ENCODE assay signal across 9 mouse cellular contexts in genomic region chr11:69633128-69633866, GRCm38 (mm10). TPM values are rescaled to one million over a fixed set of nuclear protein-coding genes. Genes with fewer than 3 reads are reported as not detected.
DNase-seq lines count a peak whose midpoint lies in the region; ATAC-seq lines count a peak whose summit lies in the region.
"Had no signal": no experiment of that assay in that cellular context is flagged by ENCODE, and none has a peak within 500 bp of the region (broad histone marks: within the 10 kb centered on the region; RNA-seq: fewer than 3 reads in every experiment).

No protein-coding gene starts in this region.

- H3K4me3 ChIP-seq in heart, embryonic 16.5 days (ENCODE audit: low read length) = peak overlapping the region; percentile 95
- peak overlapping the region; percentile 92 for H3K4me3 ChIP-seq in midbrain, embryonic 15.5 days

- H3K4me2 ChIP-seq in heart, embryonic 16.5 days (ENCODE audit: low read depth, low read length) = peak overlapping the region; percentile 85
- H3K4me2 ChIP-seq in midbrain, embryonic 15.5 days = peak overlapping the region; percentile 59

- H3K4me1 ChIP-seq in heart, embryonic 16.5 days (ENCODE audit: control insufficient read depth, insufficient read depth, low read length) = peaks cover 22% of the 10 kb centered on the region
- H3K4me1 ChIP-seq in midbrain, embryonic 15.5 days = peaks cover 39% of the 10 kb centered on the region

- H3K27ac ChIP-seq in heart, embryonic 16.5 days (ENCODE audit: low read length) = peak overlapping the region; percentile 96
- peak overlapping the region; percentile 95 for H3K27ac ChIP-seq in midbrain, embryonic 15.5 days

- WGBS in heart, embryonic 16.5 days = under 1% methylated on average over 31 of the region's 50 CpGs
- under 1% methylated on average over 33 of the region's 50 CpGs for WGBS in midbrain, embryonic 15.5 days

- H3K36me3 ChIP-seq in heart, embryonic 16.5 days (ENCODE audit: control insufficient read depth, insufficient read depth) = peaks cover 3% of the 10 kb centered on the region; the same call in 1 of the 2 replicates
- no peaks in the 10 kb centered on the region; the same call in 1 of the 2 replicates for H3K36me3 ChIP-seq in midbrain, embryonic 15.5 days (replicated peaks)

- peak overlapping the region; percentile 97 for H3K9ac ChIP-seq in heart, embryonic 16.5 days (ENCODE audit: low read length)
- peak overlapping the region; percentile 98 for H3K9ac ChIP-seq in midbrain, embryonic 15.5 days

- H3K9me3 ChIP-seq in heart, embryonic 16.5 days (replicated peaks; ENCODE audit: control insufficient read depth, low read length) = no peaks in the 10 kb centered on the region
- no peaks in the 10 kb centered on the region for H3K9me3 ChIP-seq in midbrain, embryonic 15.5 days

- peak; percentile 53 for ATAC-seq in heart, embryonic 16.5 days (replicated peaks; ENCODE audit: extremely low read depth, insufficient read depth, low FRiP score)
- ATAC-seq in midbrain, embryonic 15.5 days (replicated peaks) = peak; percentile 64

- H3K27me3 ChIP-seq in heart, embryonic 16.5 days (ENCODE audit: control insufficient read depth, insufficient read depth, low read length) = no peaks in the 10 kb centered on the region
- no peaks in the 10 kb centered on the region for H3K27me3 ChIP-seq in midbrain, embryonic 15.5 days (replicated peaks)

- DNase-seq in embryo, embryonic 10.5 days (ENCODE audit: low spot score) = peak; percentile 55
- DNase-seq in embryo, embryonic 9.5 days (ENCODE audit: extremely low spot score) = no peak
- peak; percentile 57 for DNase-seq in A20 (ENCODE audit: low read depth, low spot score)
- peak; percentile 29 for DNase-seq in embryo, embryonic 11.5 days (ENCODE audit: low read depth, low spot score)
- peak; percentile 76 for DNase-seq in liver
- no peak for DNase-seq in left cerebral cortex, adult 18-20 months (ENCODE audit: low spot score in 2 of 2)

RNA-seq across cellular contexts. Expression of gene Fxr2, which starts 0.5 kb away (rescaled TPM):
- polyA plus RNA-seq in heart, embryonic 16.5 days (2015; fragmentation: Nextera tagmentation; extraction: Ambion mirVana) = 22.1 and 25.4 TPM in 2 replicates
- 40.6 and 47.0 TPM in 2 replicates for polyA plus RNA-seq in midbrain, embryonic 15.5 days (2015; fragmentation: Nextera tagmentation; extraction: Ambion mirVana)
- 100 to 1,000 TPM; 148 TPM for total RNA-seq in left cerebral cortex, adult 18-20 months (2021)

RNA-seq across cellular contexts. Expression of gene Sat2, which starts 11.5 kb away (rescaled TPM):
- polyA plus RNA-seq in heart, embryonic 16.5 days (2015; fragmentation: Nextera tagmentation; extraction: Ambion mirVana) = 13.0 and 13.8 TPM in 2 replicates
- polyA plus RNA-seq in midbrain, embryonic 15.5 days (2015; fragmentation: Nextera tagmentation; extraction: Ambion mirVana) = 23.5 and 24.9 TPM in 2 replicates
- 1 to 10 TPM; 8.5 to 9.5 TPM for total RNA-seq in left cerebral cortex, adult 18-20 months (2021)

RNA-seq across cellular contexts. Expression of gene Shbg, which starts 15.6 kb away (rescaled TPM):
- 0.20 TPM in 1 of 2 replicates, not detected in the other for polyA plus RNA-seq in heart, embryonic 16.5 days (2015; fragmentation: Nextera tagmentation; extraction: Ambion mirVana)
- not detected in 2 replicates for polyA plus RNA-seq in midbrain, embryonic 15.5 days (2015; fragmentation: Nextera tagmentation; extraction: Ambion mirVana)
- not detected for total RNA-seq in left cerebral cortex, adult 18-20 months (2021)
- total RNA-seq: left cerebral cortex, postnatal 10 days had no signal

RNA-seq across cellular contexts. Expression of gene Sox15, which starts 21.8 kb away (rescaled TPM):
- polyA plus RNA-seq in heart, embryonic 16.5 days (2015; fragmentation: Nextera tagmentation; extraction: Ambion mirVana) = not detected in 2 replicates
- polyA plus RNA-seq in midbrain, embryonic 15.5 days (2015; fragmentation: Nextera tagmentation; extraction: Ambion mirVana) = 0.20 TPM in 1 of 2 replicates, not detected in the other
- not detected for total RNA-seq in left cerebral cortex, adult 18-20 months (2021)
- total RNA-seq: left cerebral cortex, postnatal 10 days had no signal

RNA-seq across cellular contexts. Expression of gene Atp1b2, which starts 27.6 kb away (rescaled TPM):
- 22.3 and 25.6 TPM in 2 replicates for polyA plus RNA-seq in heart, embryonic 16.5 days (2015; fragmentation: Nextera tagmentation; extraction: Ambion mirVana)
- polyA plus RNA-seq in midbrain, embryonic 15.5 days (2015; fragmentation: Nextera tagmentation; extraction: Ambion mirVana) = 60.0 and 60.9 TPM in 2 replicates
- total RNA-seq in left cerebral cortex, adult 18-20 months (2021) = 100 to 1,000 TPM; 392 to 424 TPM

Comparison
In these comparisons a context has a peak if more than half of its experiments do, and no peak if none do; other contexts are left out.
1. DNase-seq: peak in embryo, embryonic 10.5 days (single experiment), A20 (single experiment), embryo, embryonic 11.5 days (single experiment) and liver (single experiment); none in embryo, embryonic 9.5 days (single experiment) and left cerebral cortex, adult 18-20 months (0 of 2).